Mouse (Mus musculus) olfactory bulb, adult 2 months (tissue): ENCODE results near the gene Rapgef5.

Experiments
- CTCF ChIP-seq: fragments of 200-500 bp; IDR thresholded peaks from 2 replicates; pipeline ENCODE4 v1.5.1; 2012; ENCODE audit warnings: low read depth, mild to moderate bottlenecking, low read length, moderate library complexity; ENCODE audit not compliant: insufficient read depth
- POLR2A ChIP-seq: fragments of 200-500 bp; IDR thresholded peaks from 2 replicates; pipeline ENCODE4 v1.6.1; 2012; ENCODE audit warnings: mild to moderate bottlenecking, low read depth, low read length, moderate library complexity; ENCODE audit not compliant: insufficient read depth

GRCm38 (mm10) chr12:117566298-117566697, 50.0 kb downstream of the Rapgef5 start:
- TF ChIP-seq POLR2A (no peak), CTCF (no peak)
